Mouse (Mus musculus) myocyte (in vitro differentiated cells): ENCODE measurements around the gene Cyct. TPM values are rescaled to one million over a fixed set of nuclear protein-coding genes. Genes with fewer than 3 reads are reported as not detected.

Source experiments
- H3K27me3 ChIP-seq: one replicate; pipeline ENCODE4 v1.6.1; 2011; ENCODE audit not compliant: control insufficient read depth, insufficient read depth, insufficient read length
- H3K36me3 ChIP-seq: one replicate; pipeline ENCODE4 v1.6.1; 2011; ENCODE audit not compliant: control insufficient read depth, insufficient read depth
- H3K4me2 ChIP-seq: one replicate; pipeline ENCODE4 v1.6.1; 2011; ENCODE audit warnings: low read depth, control low read depth
- H3K4me3 ChIP-seq: one replicate; pipeline ENCODE4 v1.5.1; 2011; ENCODE audit warnings: mild to moderate bottlenecking, control low read depth, moderate library complexity
- H3K79me2 ChIP-seq: one replicate; pipeline ENCODE4 v1.6.1; 2011; ENCODE audit not compliant: control insufficient read depth, insufficient read depth
- H3ac ChIP-seq: one replicate; pipeline ENCODE4 v1.6.1; 2011; ENCODE audit not compliant: control insufficient read depth, insufficient read length
- CEBPB ChIP-seq: IDR thresholded peaks from 2 replicates; pipeline ENCODE4 v1.6.1; 2011; ENCODE audit warnings: mild to moderate bottlenecking, moderate library complexity; ENCODE audit not compliant: poor library complexity, insufficient read depth, severe bottlenecking
- E2F4 ChIP-seq: IDR thresholded peaks from one replicate; pipeline ENCODE4 v1.6.1; 2011; ENCODE audit warnings: mild to moderate bottlenecking, control low read depth, moderate library complexity; ENCODE audit not compliant: insufficient read depth
- MAX ChIP-seq: IDR thresholded peaks from one replicate; pipeline ENCODE4 v1.6.1; 2011; ENCODE audit warnings: low read depth, mild to moderate bottlenecking, control low read depth
- MYOD1 ChIP-seq, 3 experiments: IDR thresholded peaks; one replicate each; pipeline ENCODE4 v1.6.1; 2011; ENCODE audit warnings: control low read depth in 2 of 3, low read depth in 2 of 3, mild to moderate bottlenecking in 2 of 3, moderate library complexity in 1 of 3; ENCODE audit not compliant: insufficient read length in 2 of 3, control insufficient read depth in 1 of 3
- MYOG ChIP-seq, 3 experiments: IDR thresholded peaks; one replicate each; pipeline ENCODE4 v1.6.1; 2011; ENCODE audit warnings: control low read depth in 2 of 3, low read depth in 2 of 3, mild to moderate bottlenecking in 2 of 3; ENCODE audit not compliant: insufficient read length in 2 of 3, control insufficient read depth in 1 of 3, insufficient read depth in 1 of 3
- POLR2A ChIP-seq: IDR thresholded peaks from one replicate; pipeline ENCODE4 v1.6.1; 2011; ENCODE audit warnings: low read depth, mild to moderate bottlenecking, control low read depth, moderate library complexity; ENCODE audit not compliant: insufficient read length
- POLR2AphosphoS2 ChIP-seq: IDR thresholded peaks from one replicate; pipeline ENCODE4 v1.6.1; 2011; ENCODE audit warnings: low read depth, control low read depth; ENCODE audit not compliant: insufficient read length
- REST ChIP-seq: IDR thresholded peaks from one replicate; pipeline ENCODE4 v1.6.1; 2011; ENCODE audit warnings: mild to moderate bottlenecking, control low read depth, moderate library complexity; ENCODE audit not compliant: insufficient read depth, insufficient read length
- SRF ChIP-seq: IDR thresholded peaks from one replicate; pipeline ENCODE4 v1.6.1; 2011; ENCODE audit warnings: low read depth; ENCODE audit not compliant: control insufficient read depth, insufficient read length
- TCF12 ChIP-seq: IDR thresholded peaks from one replicate; pipeline ENCODE4 v1.6.1; 2011; ENCODE audit warnings: mild to moderate bottlenecking, control low read depth; ENCODE audit not compliant: poor library complexity, insufficient read depth, severe bottlenecking
- TCF3 ChIP-seq: IDR thresholded peaks from one replicate; pipeline ENCODE4 v1.6.1; 2011; ENCODE audit warnings: low read depth, control low read depth; ENCODE audit not compliant: insufficient read length
- USF1 ChIP-seq: IDR thresholded peaks from one replicate; pipeline ENCODE4 v1.6.1; 2011; ENCODE audit warnings: low read depth, mild to moderate bottlenecking, control low read depth, moderate library complexity
- polyA plus RNA-seq: library from polyadenylated mRNA; unstranded; fragments of >200 nt; fragmentation: generic; extraction: Trizol; gene quantifications from one replicate; pipeline ENCODE4 v1.2.1, GENCODE M21; 2012; ENCODE audit warnings: missing spikeins

Gene Cyct
- not detected for polyA plus RNA-seq

DNA sequence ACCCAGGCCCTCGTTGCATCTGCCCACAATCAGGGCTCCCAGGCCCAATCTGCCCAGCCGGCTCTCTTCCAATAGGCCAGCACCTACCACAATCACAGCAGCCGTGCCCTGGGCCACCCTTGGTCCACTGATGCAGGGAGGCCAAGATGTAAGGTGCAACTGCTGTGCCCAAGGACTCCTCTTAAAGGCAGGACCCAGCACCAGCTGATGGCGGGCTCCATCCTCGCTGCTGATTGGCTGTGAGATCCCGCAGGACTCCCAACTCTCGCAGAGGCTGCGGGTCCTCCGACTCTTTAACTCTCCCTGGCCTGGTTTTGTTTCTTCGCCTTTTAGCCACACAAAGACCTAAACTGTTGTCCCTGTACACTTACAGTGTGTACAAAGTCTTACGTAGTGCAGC, at the start of gene Cyct:
Gene Cyct (minus strand): TSS at position 225 of the 400 bp plus-strand sequence.
- no peak for TF ChIP-seq TCF3
- no peak for TF ChIP-seq POLR2A
- TF ChIP-seq MYOD1 (IDR thresholded peaks at IDR 0.05; ENCODE audit: control insufficient read depth in 1 of 3, insufficient read length in 2 of 3, low read depth in 2 of 3) = no peak
- TF ChIP-seq TCF12 = no peak
- TF ChIP-seq E2F4 = no peak
- no peaks in the 10 kb centered on the region for H3K27me3 ChIP-seq
- no peak within 1 kb of the TSS for H3K4me3 ChIP-seq
- H3K4me2 ChIP-seq = no peak within 1 kb of the TSS
- H3ac ChIP-seq = no peak within 1 kb of the TSS
- no peaks in the 10 kb centered on the region for H3K79me2 ChIP-seq
- H3K36me3 ChIP-seq = no peaks in the 10 kb centered on the region

DNA sequence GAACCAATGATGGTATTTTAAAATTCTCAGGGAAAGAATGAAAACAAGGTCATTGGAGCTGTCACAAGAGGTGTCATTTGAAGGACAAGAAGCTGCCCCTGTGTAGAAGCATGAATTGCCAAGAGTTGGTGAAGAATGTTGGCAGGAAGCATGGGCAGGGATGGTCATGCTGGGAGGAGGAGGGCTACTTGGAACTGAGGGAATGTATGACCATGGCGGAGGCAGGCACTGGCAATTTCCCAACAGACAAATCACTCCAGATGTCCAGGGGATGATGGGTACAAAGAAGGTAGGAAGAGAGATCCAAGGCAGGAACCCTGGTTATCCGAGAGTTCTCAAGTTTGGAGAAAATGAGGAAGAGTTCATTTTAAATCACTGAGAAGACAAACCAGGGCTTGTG, 49.7 kb upstream of the Cyct start:
- no peak overlapping the region for H3K4me3 ChIP-seq
- no peaks in the 10 kb centered on the region for H3K79me2 ChIP-seq
- TF ChIP-seq TCF3 (no peak), POLR2AphosphoS2 (no peak), MYOD1 (IDR thresholded peaks at IDR 0.05; ENCODE audit: control insufficient read depth in 1 of 3, insufficient read length in 2 of 3, low read depth in 2 of 3) (no peak), POLR2A (no peak), TCF12 (no peak), REST (no peak), CEBPB (no peak), MYOG (IDR thresholded peaks at IDR 0.05; ENCODE audit: control insufficient read depth in 1 of 3, insufficient read depth in 1 of 3, insufficient read length in 2 of 3, low read depth in 2 of 3) (no peak)
- H3K4me2 ChIP-seq = no peak overlapping the region
- peaks cover 7% of the 10 kb centered on the region for H3K27me3 ChIP-seq
- H3ac ChIP-seq = no peak overlapping the region
- H3K36me3 ChIP-seq = no peaks in the 10 kb centered on the region

- H3K4me3 ChIP-seq = no peak overlapping the region
- TF ChIP-seq CEBPB (no peak), REST (no peak), POLR2A (no peak), SRF (no peak), TCF3 (no peak), MYOD1 (IDR thresholded peaks at IDR 0.05; ENCODE audit: control insufficient read depth in 1 of 3, insufficient read length in 2 of 3, low read depth in 2 of 3) (no peak), MYOG (IDR thresholded peaks at IDR 0.05; ENCODE audit: control insufficient read depth in 1 of 3, insufficient read depth in 1 of 3, insufficient read length in 2 of 3, low read depth in 2 of 3) (no peak), E2F4 (no peak), MAX (no peak), POLR2AphosphoS2 (no peak), USF1 (no peak), TCF12 (no peak)
- no peak overlapping the region for H3K4me2 ChIP-seq
- H3ac ChIP-seq = no peak overlapping the region
- H3K27me3 ChIP-seq = peaks cover 7% of the 10 kb centered on the region
- no peaks in the 10 kb centered on the region for H3K79me2 ChIP-seq
- H3K36me3 ChIP-seq = no peaks in the 10 kb centered on the region
Measured at GRCm38 (mm10) chr2:76409526-76409925, 49.3 kb upstream of the Cyct start.

- Histone ChIP-seq H3ac (peak overlapping the region; percentile 58), H3K4me2 (peak overlapping the region; percentile 81), H3K36me3 (no peaks in the 10 kb centered on the region), H3K4me3 (peak overlapping the region; percentile 36), H3K27me3 (peaks cover 7% of the 10 kb centered on the region), H3K79me2 (no peaks in the 10 kb centered on the region)
- TF ChIP-seq TCF12 = no peak
Measured at GRCm38 (mm10) chr2:76406937-76407441, 46.7 kb upstream of the Cyct start.

DNA sequence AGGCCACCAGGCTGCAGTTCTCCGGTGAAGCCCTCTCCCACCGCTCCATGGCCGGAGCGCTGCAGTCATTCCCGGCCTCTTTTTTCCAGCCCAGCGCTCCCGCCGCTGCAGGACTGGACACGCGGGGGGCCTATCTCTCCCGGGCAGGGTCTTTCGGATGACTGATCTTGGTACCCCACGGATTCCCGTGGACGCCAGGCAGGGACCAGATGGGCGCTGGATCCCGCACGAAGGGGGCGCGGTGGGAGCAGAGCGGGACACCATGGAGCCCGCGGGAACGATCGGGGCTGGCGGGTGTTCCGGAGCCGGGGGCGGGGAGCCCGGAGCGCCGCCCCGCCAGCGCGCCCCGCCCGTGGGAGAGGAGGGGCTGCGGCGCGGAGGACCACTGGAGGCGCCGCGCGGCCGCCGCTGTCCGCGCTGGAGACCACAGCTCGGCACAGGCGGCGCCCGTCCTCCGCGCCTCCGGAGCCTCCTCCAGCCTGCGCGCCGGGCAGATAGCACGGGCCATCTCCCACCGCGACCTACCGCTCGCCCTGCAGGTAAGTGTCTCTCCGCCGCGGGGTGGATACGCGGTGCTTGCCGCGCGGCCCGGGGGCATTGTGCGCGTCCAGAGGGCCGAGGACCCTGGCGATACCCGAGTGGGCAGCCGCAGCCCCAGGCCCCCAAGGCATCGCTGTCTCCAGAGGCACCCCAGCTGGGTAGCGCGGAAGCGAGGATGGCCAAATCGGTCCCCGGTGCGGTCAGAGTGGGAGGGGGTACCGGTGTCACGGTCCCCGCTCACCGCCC, 46.1 kb upstream of the Cyct start, which contains the start of gene Osbpl6:
Gene Osbpl6 (plus strand): TSS at position 358 of the 786 bp plus-strand sequence.
- Histone ChIP-seq H3K4me2 (peak within 1 kb of the TSS; percentile 81), H3K27me3 (peaks cover 7% of the 10 kb centered on the region), H3K79me2 (no peaks in the 10 kb centered on the region), H3K4me3 (peak within 1 kb of the TSS; percentile 36), H3ac (peak within 1 kb of the TSS; percentile 58), H3K36me3 (no peaks in the 10 kb centered on the region)
- no peak for TF ChIP-seq MYOG (IDR thresholded peaks at IDR 0.05; ENCODE audit: control insufficient read depth in 1 of 3, insufficient read depth in 1 of 3, insufficient read length in 2 of 3, low read depth in 2 of 3)
- TF ChIP-seq E2F4 = no peak
- no peak for TF ChIP-seq TCF12
- peak in 2 of 3 experiments; percentile 9 to 37 for TF ChIP-seq MYOD1 (IDR thresholded peaks at IDR 0.05; ENCODE audit: control insufficient read depth in 1 of 3, insufficient read length in 2 of 3, low read depth in 2 of 3)
- TF ChIP-seq SRF = no peak
- TF ChIP-seq MAX = no peak
- no peak for TF ChIP-seq REST
- peak; percentile 75 for TF ChIP-seq POLR2AphosphoS2
- TF ChIP-seq POLR2A = peak; percentile 90
- no peak for TF ChIP-seq USF1
- TF ChIP-seq CEBPB = no peak
- TF ChIP-seq TCF3 = no peak
